Mouse (Mus musculus) erythroblast, embryonic 14.5 days (primary cell): ENCODE results near the gene Utp20.

Source experiments
- GATA1 ChIP-seq: IDR thresholded peaks from 2 replicates; pipeline ENCODE4 v1.6.1; 2012; ENCODE audit warnings: low read length, inconsistent platforms, mixed read lengths
- TAL1 ChIP-seq: IDR thresholded peaks from 3 replicates; pipeline ENCODE4 v1.6.1; 2012; ENCODE audit warnings: low read length, inconsistent platforms, mixed read lengths

- no peak for TF ChIP-seq GATA1
- no peak for TF ChIP-seq TAL1
These were observed 42.1 kb downstream of the Utp20 start for GRCm38 (mm10) chr10:88784513-88784931.
